Mouse (Mus musculus) liver, postnatal 0 days (tissue): ENCODE measurements at regions not wholly inside any gene's neighbourhood (a gene's known extent, or its start where the extent isn't known, plus 50 kb on each side); places are given as distances from the start of the nearest gene placed in this dataset.

Experiments used
- ATAC-seq: fragments of 200-750 bp; cut with Nextera tagmentation; 2 replicates; pipeline ENCODE4 v1.8.0; 2017; ENCODE audit warnings: mild to moderate bottlenecking, moderate library complexity
- DNase-seq: peaks from one replicate; pipeline ENCODE4 v3.0.0-alpha.2; 2016
- H3K27ac ChIP-seq: fragments of 300-500 bp; sonication (generic); 2 replicates; pipeline ENCODE4 v1.5.1; 2014; ENCODE audit warnings: antibody characterized with exemption, moderate library complexity, mild to moderate bottlenecking, low read depth
- H3K27me3 ChIP-seq: fragments of 300-500 bp; sonication (generic); 2 replicates; pipeline ENCODE4 v1.6.1; 2014; ENCODE audit warnings: low read length, control low read depth, mixed read lengths; ENCODE audit not compliant: insufficient read depth
- H3K36me3 ChIP-seq: fragments of 300-500 bp; sonication (generic); replicated peaks from 2 replicates; pipeline ENCODE4 v1.6.1; 2014; ENCODE audit warnings: mild to moderate bottlenecking, control low read depth, low read length, moderate library complexity, mixed read lengths; ENCODE audit not compliant: insufficient read depth
- H3K4me1 ChIP-seq: fragments of 300-500 bp; sonication (generic); 2 replicates; pipeline ENCODE4 v1.6.1; 2014; ENCODE audit warnings: antibody characterized with exemption, mild to moderate bottlenecking, control low read depth; ENCODE audit not compliant: insufficient read depth
- H3K4me2 ChIP-seq: fragments of 300-500 bp; sonication (generic); 2 replicates; pipeline ENCODE4 v1.6.1; 2014; ENCODE audit warnings: low read depth, mild to moderate bottlenecking, low read length, moderate library complexity, mixed read lengths
- H3K4me3 ChIP-seq: fragments of 300-500 bp; sonication (generic); 2 replicates; pipeline ENCODE4 v1.5.1; 2014; ENCODE audit warnings: low read depth, low read length
- H3K9ac ChIP-seq: fragments of 300-500 bp; sonication (generic); replicated peaks from 2 replicates; pipeline ENCODE4 v1.6.1; 2014; ENCODE audit warnings: mild to moderate bottlenecking, moderate library complexity
- H3K9me3 ChIP-seq: fragments of 300-500 bp; sonication (generic); 2 replicates; pipeline ENCODE4 v1.6.1; 2016; ENCODE audit warnings: mild to moderate bottlenecking, control low read depth, low read length, mixed read lengths
- CTCF ChIP-seq: sonication (generic); IDR thresholded peaks from 2 replicates; pipeline ENCODE4 v1.5.1; 2016; ENCODE audit warnings: antibody characterized with exemption, low read depth
- EP300 ChIP-seq: IDR thresholded peaks from 2 replicates; pipeline ENCODE4 v1.6.1; 2016; ENCODE audit warnings: antibody characterized with exemption, low read depth, mild to moderate bottlenecking
- WGBS: fragments of 180-500 bp; shearing (Covaris S2); extraction: QIAGEN DNeasy Blood & Tissue Kit; methylation state at CpG from one replicate; pipeline ENCODE4 v1.1.7; 2014; ENCODE audit not compliant: insufficient replicate concordance; 5-methylcytosine and 5-hydroxymethylcytosine counted together

- Histone ChIP-seq H3K9me3 (no peaks in the 10 kb centered on the region), H3K27me3 (no peaks in the 10 kb centered on the region), H3K4me2 (no peak overlapping the region), H3K36me3 (no peaks in the 10 kb centered on the region), H3K27ac (no peak overlapping the region), H3K4me3 (no peak overlapping the region), H3K4me1 (no peaks in the 10 kb centered on the region), H3K9ac (no peak overlapping the region)
- DNase-seq: no peak
- 78% methylated on average over 4 of the region's 4 CpGs for WGBS
- TF ChIP-seq CTCF (no peak), EP300 (no peak)
- no peak for ATAC-seq
These were observed 491.5 kb upstream of the Nox3 start for GRCm38 (mm10) chr17:4187606-4188005.

GRCm38 (mm10) chr17:4196793-4197448, 500.9 kb upstream of the Nox3 start:
- Histone ChIP-seq H3K4me2 (0 out of 2 replicates have a peak overlapping the region, but pooled peaks have one; percentile 1), H3K36me3 (no peaks in the 10 kb centered on the region), H3K4me3 (no peak overlapping the region), H3K9me3 (no peaks in the 10 kb centered on the region), H3K4me1 (no peaks in the 10 kb centered on the region), H3K27ac (no peak overlapping the region), H3K27me3 (no peaks in the 10 kb centered on the region), H3K9ac (no peak overlapping the region)
- ATAC-seq (peak; percentile 85), DNase-seq (no peak)
- TF ChIP-seq CTCF (no peak), EP300 (no peak)
- WGBS: 56% methylated on average over 8 of the region's 8 CpGs

- Histone ChIP-seq H3K4me3 (no peak overlapping the region), H3K9ac (no peak overlapping the region), H3K27ac (no peak overlapping the region), H3K36me3 (no peaks in the 10 kb centered on the region), H3K9me3 (no peaks in the 10 kb centered on the region), H3K4me1 (no peaks in the 10 kb centered on the region), H3K4me2 (no peak overlapping the region), H3K27me3 (no peaks in the 10 kb centered on the region)
- 72% methylated on average over 3 of the region's 3 CpGs for WGBS
- no peak for TF ChIP-seq EP300
- TF ChIP-seq CTCF: no peak
- DNase-seq (no peak), ATAC-seq (no peak)
These were observed 501.9 kb upstream of the Nox3 start for GRCm38 (mm10) chr17:4198001-4198400.

- TF ChIP-seq EP300 (no peak), CTCF (no peak)
- Histone ChIP-seq H3K4me1 (no peaks in the 10 kb centered on the region), H3K27ac (no peak overlapping the region), H3K4me3 (no peak overlapping the region), H3K27me3 (no peaks in the 10 kb centered on the region), H3K9ac (no peak overlapping the region), H3K36me3 (no peaks in the 10 kb centered on the region), H3K9me3 (no peaks in the 10 kb centered on the region), H3K4me2 (no peak overlapping the region)
- ATAC-seq (no peak), DNase-seq (no peak)
- WGBS: 83% methylated on average over 2 of the region's 2 CpGs
These were observed 503.7 kb upstream of the Nox3 start for GRCm38 (mm10) chr17:4199698-4200153.

GRCm38 (mm10) chr17:4201300-4201699, 505.2 kb upstream of the Nox3 start:
- no peaks in the 10 kb centered on the region for H3K27me3 ChIP-seq
- DNase-seq (no peak), ATAC-seq (no peak)
- TF ChIP-seq CTCF: no peak
- no peak for TF ChIP-seq EP300
- 72% methylated on average over 4 of the region's 4 CpGs for WGBS
- no peak overlapping the region for H3K27ac ChIP-seq
- H3K9ac ChIP-seq: no peak overlapping the region
- no peaks in the 10 kb centered on the region for H3K36me3 ChIP-seq
- no peaks in the 10 kb centered on the region for H3K4me1 ChIP-seq
- H3K4me3 ChIP-seq: no peak overlapping the region
- H3K4me2 ChIP-seq: no peak overlapping the region
- H3K9me3 ChIP-seq: no peaks in the 10 kb centered on the region

- H3K27ac ChIP-seq: no peak overlapping the region
- no peak overlapping the region for H3K9ac ChIP-seq
- DNase-seq (no peak), ATAC-seq (no peak)
- H3K4me3 ChIP-seq: no peak overlapping the region
- no peaks in the 10 kb centered on the region for H3K4me1 ChIP-seq
- no peaks in the 10 kb centered on the region for H3K27me3 ChIP-seq
- WGBS: 72% methylated on average over 5 of the region's 5 CpGs
- TF ChIP-seq CTCF: no peak
- no peak for TF ChIP-seq EP300
- no peaks in the 10 kb centered on the region for H3K36me3 ChIP-seq
- no peaks in the 10 kb centered on the region for H3K9me3 ChIP-seq
- no peak overlapping the region for H3K4me2 ChIP-seq
These were observed 512.3 kb upstream of the Nox3 start for GRCm38 (mm10) chr17:4208142-4208925.
